Mouse (Mus musculus) heart, adult 18-20 months (tissue): ENCODE measurements around the gene Tceal8. TPM values are rescaled to one million over a fixed set of nuclear protein-coding genes. Genes with fewer than 3 reads are reported as not detected.
"Not testable (repeated sequence)": the region's sequence is repeated elsewhere in the genome, so short reads cannot be mapped to it uniquely, and the experiment has no call there.

ENCODE experiments used
- DNase-seq, 2 experiments: peaks; one replicate each; pipeline ENCODE4 v3.0.0; 2021 to 2022; ENCODE audit warnings: mixed read lengths in 1 of 2
- long read RNA-seq, 2 experiments: library from polyadenylated mRNA; stranded (forward); transcript quantifications; one replicate each; pipeline ENCODE4 v2.0.0; 2021
- total RNA-seq, 2 experiments: library from RNA; stranded (reverse); gene quantifications; 2 replicates each; pipeline ENCODE4 v1.2.3; 2021

Gene Tceal8
- total RNA-seq: 10 to 100 TPM; 12.3 to 14.7 TPM
- long read RNA-seq, experiment 1, transcript Tceal8-201 (3 exons, 1,250 nt): major isoform, 6 of 6 reads
- long read RNA-seq, experiment 1, partial matches to known transcripts: 0 of 6 reads
- long read RNA-seq, experiment 1, other reads (novel, unspliced or antisense): 0 of 6 reads
- long read RNA-seq, experiment 2, transcript Tceal8-201 (3 exons, 1,250 nt): major isoform, 8 of 8 reads
- long read RNA-seq, experiment 2, partial matches to known transcripts: 0 of 8 reads
- long read RNA-seq, experiment 2, other reads (novel, unspliced or antisense): 0 of 8 reads

DNA sequence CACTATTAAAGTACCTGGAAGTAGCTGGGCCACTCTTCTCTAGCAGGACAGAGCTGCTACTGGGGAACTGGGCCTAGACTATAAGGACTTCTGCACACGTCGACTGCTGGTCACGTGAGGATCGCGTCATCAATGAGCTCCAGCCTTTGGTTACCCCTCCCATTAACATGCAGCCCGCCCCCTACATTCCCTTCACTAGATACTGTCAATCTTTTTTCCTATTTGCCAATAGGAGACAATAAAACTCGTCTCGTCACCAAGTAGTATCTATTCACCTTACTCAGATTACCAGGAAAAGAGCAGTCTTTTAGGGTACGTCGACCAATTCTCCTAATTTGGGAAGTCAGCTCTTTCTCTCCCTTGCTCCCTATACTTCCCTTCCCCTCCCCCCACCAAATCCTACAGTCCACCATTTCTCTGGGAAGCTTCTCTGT is at the start of gene Tceal8:
TSS of gene Tceal8 (minus strand) at position 225 of the 434 bp plus-strand sequence.
- peak; percentile 83 to 87 for DNase-seq

DNA sequence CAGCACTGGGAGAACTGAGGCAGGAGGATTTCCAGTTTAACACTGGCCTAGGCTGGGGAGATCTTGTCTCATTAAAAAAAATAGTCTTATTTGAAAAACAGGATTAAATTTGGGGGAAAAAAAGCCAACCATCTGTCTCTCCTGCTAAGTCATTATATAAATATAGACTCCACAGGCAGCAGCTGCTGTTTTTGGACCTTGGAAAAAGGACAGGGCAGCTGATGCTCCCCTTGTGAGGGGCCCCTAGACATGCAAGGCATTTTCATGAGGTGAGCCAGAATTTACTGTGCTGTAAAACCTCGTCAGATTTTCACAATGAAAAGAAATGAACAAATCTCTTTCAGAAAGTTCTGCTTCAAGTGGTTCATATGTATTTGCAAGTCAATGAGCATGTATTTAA is 44.2 kb upstream of the Tceal8 start:
- no peak for DNase-seq

- not testable (repeated sequence) for DNase-seq
Measured at GRCm38 (mm10) chrX:136214729-136215677, 42.9 kb upstream of the Tceal8 start, which contains the start of the genes Tceal7 and Bex1. Gene Tceal7 (plus strand): TSS chrX:136214779. Gene Bex1 (minus strand): TSS chrX:136215513.

DNA sequence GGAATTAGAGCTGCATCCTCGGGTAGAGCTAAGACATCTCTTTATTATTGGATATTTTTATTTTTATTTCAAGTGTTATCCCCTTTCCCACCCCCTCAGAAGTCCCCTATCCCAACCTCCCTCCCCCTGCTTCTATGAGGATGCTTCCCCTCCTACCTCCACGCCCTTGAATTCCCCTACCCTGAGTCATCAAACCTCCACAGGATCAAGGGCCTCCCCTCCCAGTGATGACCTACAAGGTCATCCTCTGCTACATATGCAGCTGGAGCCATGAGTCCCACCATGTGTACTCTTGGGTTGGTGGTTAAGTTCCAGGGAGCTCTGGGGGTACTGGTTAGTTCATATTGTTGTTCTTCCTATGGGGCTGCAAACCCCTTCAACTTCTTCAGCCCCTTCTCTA is 41.3 kb upstream of the Tceal8 start:
- DNase-seq: no peak

- no peak for DNase-seq
Measured at GRCm38 (mm10) chrX:136204406-136204805, 32.3 kb upstream of the Tceal8 start.

DNA sequence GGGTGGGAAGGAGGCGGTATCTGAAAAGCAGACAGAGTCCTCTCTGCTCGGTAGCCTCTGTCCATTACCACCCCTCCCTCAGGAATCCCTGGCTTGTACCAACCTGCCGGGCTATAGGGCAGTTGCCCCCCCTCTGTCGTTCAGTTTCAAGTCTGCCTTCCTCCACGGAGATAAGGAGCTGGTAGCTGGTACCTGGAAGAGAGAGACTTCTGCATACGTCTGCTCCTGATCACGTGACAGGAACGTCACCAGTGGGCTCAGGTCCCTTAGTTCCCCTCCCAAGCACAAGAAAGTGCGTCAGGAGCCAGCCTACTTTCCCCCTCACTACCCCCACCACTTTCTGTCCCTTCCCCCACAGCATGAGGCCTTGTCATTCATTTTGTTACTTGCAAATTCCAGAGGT is 31.5 kb upstream of the Tceal8 start, which contains the start of gene Tceal5:
TSS of gene Tceal5 (minus strand) at position 213 of the 403 bp plus-strand sequence.
- DNase-seq: peak in 1 of 2 experiments; percentile 13

GRCm38 (mm10) chrX:136203257-136203656 is 31.1 kb upstream of the Tceal8 start:
- peak in 1 of 2 experiments; percentile 2 for DNase-seq

DNA sequence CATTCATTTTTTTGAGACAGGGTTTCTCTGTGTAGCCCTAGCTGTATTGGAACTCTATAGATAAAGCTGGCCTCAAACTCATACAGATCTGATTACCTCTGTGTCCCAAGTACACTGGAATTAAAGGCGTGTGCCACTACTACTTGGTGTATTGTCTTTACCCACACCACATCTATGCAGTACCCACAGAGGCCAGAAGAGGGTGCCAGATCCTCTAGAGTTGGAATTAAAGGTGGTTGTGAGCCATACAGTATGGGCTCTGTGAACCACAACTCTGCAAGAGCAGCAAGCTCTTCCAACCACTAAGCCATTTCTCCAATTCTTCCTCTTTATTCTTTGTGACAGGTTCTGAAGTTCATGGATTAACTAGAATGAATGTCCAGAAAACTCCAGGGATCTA is 24.7 kb upstream of the Tceal8 start:
- peak; percentile 1 to 64 for DNase-seq

DNA sequence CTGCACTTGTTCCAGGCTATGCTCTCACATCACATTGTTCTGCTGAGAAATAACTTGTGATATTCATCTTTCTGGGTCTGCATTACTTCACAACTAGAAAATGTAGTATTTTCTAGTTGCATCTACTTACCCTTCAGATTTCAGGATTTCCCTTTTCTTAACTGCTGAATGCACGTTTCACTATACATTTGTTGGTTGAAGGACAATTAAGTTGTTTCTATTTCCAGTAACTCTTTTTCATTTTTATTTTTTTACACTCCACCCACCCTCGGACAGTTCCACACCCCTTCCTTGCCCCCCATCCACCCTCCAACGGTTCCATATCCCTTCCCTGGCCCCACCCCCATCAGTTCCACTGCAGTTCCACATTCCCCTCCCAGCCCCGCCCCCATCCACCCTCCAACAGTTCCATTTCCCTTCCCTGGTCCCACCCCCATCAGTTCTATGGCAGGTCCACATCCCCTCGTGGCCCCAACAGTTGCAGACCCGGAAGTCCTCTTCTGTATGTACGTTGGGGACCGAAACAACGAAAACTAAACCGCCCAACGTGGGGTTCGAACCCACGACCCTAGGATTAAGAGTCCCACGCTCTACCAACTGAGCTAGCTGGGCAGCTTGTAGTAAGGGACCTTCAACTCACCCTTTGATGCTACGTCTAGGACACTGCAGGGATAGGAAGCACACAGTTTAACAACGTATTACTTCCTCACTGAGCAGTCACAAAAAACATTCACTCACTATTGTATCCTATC is 23.2 kb upstream of the Tceal8 start:
- DNase-seq: no peak

- no peak for DNase-seq
Measured at GRCm38 (mm10) chrX:136183107-136183506, 11.0 kb upstream of the Tceal8 start.

DNA sequence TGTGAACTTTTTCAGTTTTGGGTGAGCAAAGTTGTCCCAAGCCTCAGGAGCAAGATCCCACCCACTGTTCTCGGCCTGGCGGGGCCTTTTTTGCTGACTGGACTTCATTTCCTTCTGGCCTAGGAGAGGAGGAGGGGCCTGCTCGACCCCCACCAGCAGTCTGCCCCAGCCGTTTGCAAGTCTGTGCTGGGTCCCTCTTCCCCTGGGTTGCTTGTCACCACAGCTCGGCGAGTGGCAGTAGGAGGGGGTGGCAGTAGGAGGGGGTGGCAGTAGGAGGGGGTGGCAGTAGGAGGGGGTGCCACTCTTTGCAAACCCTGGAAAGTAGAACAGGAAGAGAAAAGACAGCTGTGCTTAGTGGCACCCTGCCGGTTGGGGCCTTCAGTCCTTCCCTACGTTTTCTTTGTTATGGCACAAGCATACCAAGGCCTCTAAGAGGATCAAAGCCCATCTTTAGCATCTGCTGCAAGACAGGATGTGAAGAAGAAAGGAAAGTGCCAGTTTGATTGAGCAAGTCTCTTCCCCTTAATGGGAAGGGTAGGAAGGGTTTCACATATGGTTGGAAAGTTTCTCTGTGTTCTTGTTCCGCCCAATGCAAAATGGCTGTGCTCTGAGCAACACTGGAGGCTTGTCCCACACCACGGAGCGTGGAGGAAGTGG is 8.9 kb upstream of the Tceal8 start:
- DNase-seq: no peak

DNA sequence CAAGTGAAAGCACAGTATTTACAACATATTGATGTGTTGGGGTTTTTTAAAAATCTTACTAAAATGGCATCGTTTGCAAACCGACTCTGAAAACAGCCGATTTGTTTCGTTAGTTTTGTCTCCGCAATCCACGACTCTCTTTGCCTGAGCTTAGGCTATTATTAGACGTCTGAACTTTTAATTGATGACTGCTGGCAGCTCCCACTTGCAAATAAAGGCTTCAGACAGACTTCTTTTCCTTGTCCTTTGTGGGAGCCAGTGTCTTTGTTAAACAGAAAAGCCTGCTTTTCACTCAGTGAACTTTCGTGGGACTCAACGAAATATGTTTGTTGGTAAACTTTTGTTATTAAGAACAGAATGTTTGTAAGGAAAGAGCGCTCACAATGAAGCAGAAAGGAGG is 644 bp upstream of the Tceal8 start:
- DNase-seq: peak in 1 of 2 experiments; percentile 3

DNA sequence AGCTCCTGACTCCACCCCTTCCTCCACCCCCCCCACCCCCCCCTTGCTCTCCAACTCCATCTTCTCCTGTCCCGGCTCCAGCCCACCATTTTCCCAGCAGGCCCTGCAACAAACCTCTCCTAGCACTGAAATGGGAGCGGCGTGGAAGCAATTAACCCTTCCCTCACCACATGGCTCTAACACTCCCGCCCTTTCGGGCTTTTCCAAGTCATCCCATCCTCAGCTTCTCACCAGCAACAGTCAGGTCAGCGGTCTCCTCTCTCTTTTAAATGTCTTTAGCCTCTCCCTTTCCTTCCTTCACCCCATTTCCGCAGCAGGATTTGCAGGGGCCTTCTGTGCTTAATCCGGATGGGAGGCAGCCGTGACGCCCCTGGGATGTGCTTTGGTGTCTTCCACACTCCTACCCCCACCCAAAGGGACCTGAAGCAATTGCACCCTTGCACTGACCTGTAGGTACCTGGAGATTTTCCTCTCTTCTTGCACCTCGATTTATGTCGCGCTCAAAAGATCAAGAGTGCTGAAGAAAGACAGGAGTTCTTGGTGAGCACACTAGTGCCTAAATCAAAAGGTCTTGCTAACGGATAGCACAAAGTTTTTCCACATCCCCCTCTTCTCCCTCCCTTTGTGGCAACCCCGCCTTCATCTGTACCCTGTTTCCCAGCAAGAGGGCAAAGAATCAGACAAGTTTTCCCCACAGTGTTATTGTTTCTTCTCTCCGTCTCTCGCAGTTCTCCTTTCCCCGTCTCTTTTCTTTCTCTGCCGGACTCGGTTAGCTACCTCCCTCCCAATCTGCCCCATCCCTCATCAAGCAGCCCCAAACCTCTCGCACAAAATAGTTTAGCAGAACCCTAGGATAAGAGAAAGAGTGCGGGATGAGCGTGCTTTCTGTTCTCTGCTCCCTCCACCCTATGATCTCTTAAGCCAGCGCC is 689 bp downstream of the Tceal8 start:
- DNase-seq: peak; percentile 59 to 66

- peak in 1 of 2 experiments; percentile 6 for DNase-seq
Measured at GRCm38 (mm10) chrX:136170625-136171024, 1.5 kb downstream of the Tceal8 start.

DNA sequence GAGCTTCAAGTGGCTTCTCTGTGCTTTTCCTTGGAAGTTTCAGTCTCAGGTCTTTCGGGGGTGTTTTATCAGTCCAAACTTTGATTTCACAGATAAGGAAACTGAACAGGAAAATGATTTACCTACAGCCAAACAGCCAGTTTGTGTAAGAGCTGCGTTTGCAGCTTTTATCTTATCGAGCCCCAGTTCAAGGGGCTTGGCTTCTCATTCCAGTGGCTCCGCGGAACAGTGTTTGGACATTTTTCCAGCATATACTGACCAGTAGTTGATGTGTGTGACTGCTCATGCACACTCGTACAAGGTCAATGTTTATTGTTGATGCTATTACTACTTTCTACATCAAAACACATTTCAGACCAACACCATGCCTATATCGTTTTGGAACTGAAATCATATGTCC is 27.9 kb downstream of the Tceal8 start:
- DNase-seq: no peak

DNA sequence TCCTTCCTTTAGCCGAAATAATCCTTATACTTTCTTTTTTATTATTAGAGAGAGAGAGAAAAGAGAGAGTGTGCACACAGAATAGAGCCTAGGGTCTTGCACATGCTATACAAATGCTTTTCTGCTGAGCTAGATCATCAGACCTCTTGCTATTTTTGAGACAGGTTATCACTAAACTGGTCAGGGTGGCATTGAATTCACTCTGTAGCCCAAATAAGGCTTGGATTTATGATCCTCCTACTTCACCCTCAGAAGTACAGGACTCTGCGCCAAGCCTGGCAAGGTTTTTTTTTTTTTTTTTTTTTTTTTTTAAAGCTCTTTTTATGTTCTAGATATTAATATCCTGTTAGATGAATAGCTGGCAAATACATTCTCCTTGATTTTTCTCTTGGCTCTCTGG is 28.4 kb downstream of the Tceal8 start:
- no peak for DNase-seq

- DNase-seq: no peak
Measured at GRCm38 (mm10) chrX:136141385-136141784, 30.8 kb downstream of the Tceal8 start.

DNA sequence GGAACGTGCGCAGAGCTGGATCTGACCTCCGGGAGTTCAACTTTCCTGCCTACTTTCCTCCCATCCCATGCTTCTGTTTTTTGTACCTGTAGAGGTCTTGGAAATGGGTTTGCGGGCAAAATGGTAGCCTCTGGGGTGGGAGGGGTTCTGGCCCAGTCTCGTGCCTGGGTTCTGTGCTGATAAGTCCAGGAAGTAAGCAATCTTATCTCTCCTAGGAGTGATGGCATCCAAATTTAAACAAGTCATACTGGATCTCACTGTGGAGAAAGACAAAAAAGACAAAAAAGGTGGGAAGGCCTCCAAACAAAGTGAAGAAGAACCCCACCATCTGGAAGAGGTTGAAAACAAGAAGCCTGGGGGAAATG is 32.5 kb downstream of the Tceal8 start:
- DNase-seq: not testable (repeated sequence)

DNA sequence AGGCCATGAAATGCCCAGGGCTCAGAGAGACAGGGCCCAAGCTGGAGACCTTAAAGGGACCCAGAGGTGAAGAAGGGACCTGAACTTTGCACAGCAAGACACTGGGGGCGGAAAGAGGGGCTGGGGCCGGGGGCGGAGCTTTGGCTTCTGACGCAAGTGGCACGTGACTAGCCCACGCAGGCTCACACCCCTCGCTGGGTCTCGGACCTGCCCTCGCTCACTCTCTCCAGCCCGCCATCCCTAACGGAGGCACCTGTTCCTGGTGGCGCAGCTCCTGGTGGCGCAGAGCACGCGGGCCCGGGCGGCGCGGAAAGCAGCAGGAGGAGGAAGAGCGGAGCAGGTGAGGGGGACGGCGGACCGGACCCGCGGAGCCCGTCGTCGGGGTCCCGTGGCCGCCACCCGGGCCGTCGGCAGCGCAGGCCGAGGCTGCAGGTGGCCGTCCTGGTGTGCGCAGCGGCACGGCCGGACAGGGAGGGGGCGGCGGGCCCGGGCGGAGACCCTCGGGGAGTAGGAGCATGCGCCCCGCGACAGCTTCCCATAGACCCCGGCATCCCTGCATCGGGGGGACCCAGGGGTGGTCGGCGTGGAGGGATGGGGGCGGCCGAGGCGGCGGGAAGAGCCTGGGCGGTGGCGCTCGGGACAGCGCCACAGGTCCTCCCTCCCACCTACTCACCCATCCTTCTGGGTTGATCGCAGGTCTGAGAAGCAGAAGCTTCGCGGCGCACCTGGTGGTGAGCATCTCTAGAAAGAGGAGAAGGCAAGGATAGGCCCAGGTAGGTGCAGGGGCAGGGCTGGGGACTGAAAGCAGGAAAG is 33.1 kb downstream of the Tceal8 start, which contains the start of gene Bex4:
TSS of gene Bex4 (plus strand) at position 170 of the 813 bp plus-strand sequence.
- DNase-seq: not testable (repeated sequence)
